28 mouse cellular contexts compared by ENCODE assay signal in genomic region chr1:62699801-62700200, GRCm38 (mm10).
"Had no signal": no experiment of that assay in that cellular context is flagged by ENCODE, and none has a peak within 500 bp of the region (broad histone marks: within the 10 kb centered on the region; RNA-seq: fewer than 3 reads in every experiment).

No protein-coding gene starts in this region.

- H3K4me3 ChIP-seq: embryonic facial prominence, embryonic 10.5 days; embryonic facial prominence, embryonic 12.5 days; embryonic facial prominence, embryonic 13.5 days; embryonic facial prominence, embryonic 15.5 days; erythroblast, embryonic 14.5 days; forebrain, embryonic 10.5 days; forebrain, embryonic 12.5 days; forebrain, embryonic 13.5 days; forebrain, embryonic 15.5 days; gastrocnemius, adult 2 months had no signal

- H3K36me3 ChIP-seq: embryonic facial prominence, embryonic 10.5 days; embryonic facial prominence, embryonic 12.5 days; embryonic facial prominence, embryonic 13.5 days; embryonic facial prominence, embryonic 15.5 days; forebrain, embryonic 10.5 days; forebrain, embryonic 12.5 days; forebrain, embryonic 15.5 days had no signal

- H3K27me3 ChIP-seq: embryonic facial prominence, embryonic 12.5 days had no signal

- H3K9ac ChIP-seq: embryonic facial prominence, embryonic 12.5 days; embryonic facial prominence, embryonic 13.5 days; embryonic facial prominence, embryonic 15.5 days; forebrain, embryonic 12.5 days; forebrain, embryonic 13.5 days; forebrain, embryonic 15.5 days; forebrain, postnatal 0 days had no signal

- DNase-seq: cerebellum, adult 2 months; cerebellum, adult 8-10 months; cerebellum, adult 9-10 months; cerebellum, adult 9-11 months; cerebellum, postnatal 10 days; cerebellum, postnatal 14 days; cerebellum, postnatal 25 days; cerebellum, postnatal 36 days; embryo, embryonic 11 days; forebrain, postnatal 0 days; gastrocnemius, adult 2 months; gastrocnemius, postnatal 10 days; gastrocnemius, postnatal 14 days; gastrocnemius, postnatal 25 days; gastrocnemius, postnatal 36 days; heart, adult 11 months; heart, adult 18-20 months had no signal

- H3K27ac ChIP-seq: embryonic facial prominence, embryonic 10.5 days; embryonic facial prominence, embryonic 12.5 days; embryonic facial prominence, embryonic 13.5 days; embryonic facial prominence, embryonic 15.5 days; forebrain, embryonic 10.5 days; forebrain, embryonic 12.5 days; forebrain, embryonic 13.5 days; forebrain, embryonic 15.5 days; gastrocnemius, adult 2 months had no signal

- ATAC-seq: forebrain, embryonic 13.5 days; forebrain, embryonic 14.5 days; forebrain, embryonic 15.5 days; forebrain, embryonic 16.5 days; forebrain, postnatal 0 days had no signal

- H3K4me2 ChIP-seq: embryonic facial prominence, embryonic 12.5 days; embryonic facial prominence, embryonic 13.5 days; embryonic facial prominence, embryonic 15.5 days; forebrain, embryonic 12.5 days; forebrain, embryonic 13.5 days; forebrain, embryonic 15.5 days had no signal

- H3K9me3 ChIP-seq: embryonic facial prominence, embryonic 10.5 days; embryonic facial prominence, embryonic 12.5 days; embryonic facial prominence, embryonic 13.5 days; embryonic facial prominence, embryonic 15.5 days; forebrain, embryonic 10.5 days; forebrain, embryonic 12.5 days; forebrain, embryonic 13.5 days; forebrain, embryonic 15.5 days had no signal
